Mouse (Mus musculus) forebrain, postnatal 0 days (tissue): ENCODE results near the gene Ap1m1. TPM values are rescaled to one million over a fixed set of nuclear protein-coding genes. Genes with fewer than 3 reads are reported as not detected.

ENCODE experiments used
- ATAC-seq: fragments of 200-750 bp; cut with Nextera tagmentation; 2 replicates; pipeline ENCODE4 v1.8.0; 2017; ENCODE audit warnings: mild to moderate bottlenecking, moderate library complexity
- DNase-seq: peaks from one replicate; pipeline ENCODE4 v3.0.0-alpha.2; 2015
- H3K27ac ChIP-seq: fragments of 300-500 bp; sonication (generic); 2 replicates; pipeline ENCODE4 v1.5.1; 2014; ENCODE audit warnings: low read depth, mild to moderate bottlenecking, antibody characterized with exemption, low read length, moderate library complexity, mixed read lengths
- H3K27me3 ChIP-seq: fragments of 300-500 bp; sonication (generic); 2 replicates; pipeline ENCODE4 v1.6.1; 2014; ENCODE audit warnings: mild to moderate bottlenecking, low read length, mixed read lengths; ENCODE audit not compliant: insufficient read depth
- H3K36me3 ChIP-seq: fragments of 300-500 bp; sonication (generic); 2 replicates; pipeline ENCODE4 v1.6.1; 2014; ENCODE audit warnings: mild to moderate bottlenecking, moderate library complexity; ENCODE audit not compliant: insufficient read depth
- H3K4me1 ChIP-seq: fragments of 300-500 bp; sonication (generic); 2 replicates; pipeline ENCODE4 v1.6.1; 2014; ENCODE audit warnings: antibody characterized with exemption; ENCODE audit not compliant: insufficient read depth
- H3K4me2 ChIP-seq: fragments of 300-500 bp; sonication (generic); 2 replicates; pipeline ENCODE4 v1.6.1; 2014; ENCODE audit warnings: low read depth, mild to moderate bottlenecking, moderate library complexity
- H3K4me3 ChIP-seq: fragments of 300-500 bp; sonication (generic); 2 replicates; pipeline ENCODE4 v1.5.1; 2014; ENCODE audit warnings: low read depth, low read length, mixed read lengths
- H3K9ac ChIP-seq: fragments of 300-500 bp; sonication (generic); 2 replicates; pipeline ENCODE4 v1.6.1; 2014; ENCODE audit warnings: mild to moderate bottlenecking
- H3K9me3 ChIP-seq: fragments of 300-500 bp; sonication (generic); 2 replicates; pipeline ENCODE4 v1.6.1; 2016; ENCODE audit warnings: low read length
- CTCF ChIP-seq: sonication (generic); IDR thresholded peaks from 2 replicates; pipeline ENCODE4 v1.5.1; 2016; ENCODE audit warnings: antibody characterized with exemption, control low read depth, low read depth
- WGBS: fragments of 180-500 bp; shearing (Covaris S2); extraction: QIAGEN DNeasy Blood & Tissue Kit; methylation state at CpG from one replicate; pipeline ENCODE4 v1.1.7; 2014; 5-methylcytosine and 5-hydroxymethylcytosine counted together
- polyA plus RNA-seq: library from polyadenylated mRNA; unstranded; fragments of >200 nt; fragmentation: Nextera tagmentation; extraction: Ambion mirVana; gene quantifications from 2 replicates; pipeline ENCODE4 v1.2.1, GENCODE M21; 2015
- total RNA-seq: library from RNA; depleted of rRNA; stranded (reverse); fragments of >200 nt; gene quantifications from 2 replicates; pipeline ENCODE4 v1.2.3, GENCODE M21; 2014; rRNA removed

The Ap1m1 gene
- total RNA-seq: 74.8 and 76.2 TPM in 2 replicates
- 225 and 243 TPM in 2 replicates for polyA plus RNA-seq

DNA sequence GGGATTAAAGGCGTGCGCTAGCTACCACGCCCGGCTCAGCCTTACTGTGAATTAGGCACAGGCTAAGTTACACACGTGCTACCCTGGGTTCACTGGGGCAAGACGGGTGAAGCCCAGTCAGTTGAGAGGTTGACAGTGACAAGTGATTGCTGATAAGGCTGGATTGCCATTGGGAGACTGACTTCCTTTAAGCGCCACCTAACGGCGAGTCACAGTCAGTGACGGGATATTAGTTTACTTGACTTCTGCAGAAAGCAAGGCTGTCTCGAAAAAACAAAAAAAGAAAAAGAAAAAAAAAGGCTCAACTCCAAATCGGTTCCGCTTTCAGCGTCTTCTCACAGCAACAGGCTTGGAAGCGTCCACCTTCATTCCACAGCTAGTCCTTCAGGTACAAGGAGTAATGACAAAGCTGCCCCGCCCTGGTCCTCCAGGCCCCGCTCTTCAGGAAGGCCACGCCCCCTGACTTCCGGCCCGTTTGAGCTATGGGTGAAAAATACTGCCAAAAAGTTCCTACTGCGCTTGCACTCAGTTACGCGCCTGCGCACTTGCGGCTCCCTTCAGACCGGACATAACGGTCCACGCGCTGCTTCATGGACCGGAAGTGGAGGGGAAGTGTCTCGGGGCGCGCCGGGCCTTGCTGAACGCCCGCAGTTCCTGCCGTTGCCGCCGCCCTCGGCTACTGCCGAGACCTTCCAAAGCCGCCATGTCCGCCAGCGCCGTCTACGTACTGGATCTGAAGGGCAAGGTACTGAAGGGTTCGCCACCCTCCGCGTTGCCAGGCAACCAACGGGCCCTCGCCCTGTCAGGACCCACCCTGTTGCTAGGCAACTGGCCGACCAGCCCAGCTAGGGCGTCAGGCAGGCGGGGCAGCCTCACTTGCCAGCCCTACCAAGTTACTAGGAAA, at the start of gene Ap1m1:
Ap1m1 (plus strand) TSS at position 520 of the 904 bp plus-strand sequence.
- peak; percentile 99 for DNase-seq
- Histone ChIP-seq H3K27ac (peak within 1 kb of the TSS; percentile 87), H3K27me3 (no peaks in the 10 kb centered on the region), H3K4me3 (peak within 1 kb of the TSS; percentile 63), H3K4me2 (peak within 1 kb of the TSS; percentile 78), H3K36me3 (no peaks in the 10 kb centered on the region), H3K9me3 (no peaks in the 10 kb centered on the region), H3K9ac (peak within 1 kb of the TSS; percentile 63), H3K4me1 (peaks cover 11% of the 10 kb centered on the region; the same call in 1 of the 2 replicates)
- WGBS: under 1% methylated on average over 54 of the region's 54 CpGs
- TF ChIP-seq CTCF: peak; percentile 86
- peak; percentile 95 for ATAC-seq

DNA sequence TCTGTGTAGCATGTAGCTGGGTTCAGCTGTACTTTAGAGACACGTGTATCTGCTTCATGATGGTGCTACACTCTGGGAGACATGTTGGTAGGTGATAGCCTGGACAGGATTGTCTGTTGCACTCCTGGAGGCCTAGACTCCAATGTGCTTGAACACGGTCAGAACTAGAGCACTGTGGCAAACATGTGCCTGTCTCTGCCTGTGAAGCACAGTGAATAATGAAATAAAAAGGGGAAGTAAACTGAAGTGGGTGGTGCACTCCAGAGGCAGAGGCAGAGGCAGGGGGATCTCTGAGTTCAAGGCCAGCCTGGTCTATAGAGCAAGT, 49.6 kb upstream of the Ap1m1 start:
- no peaks in the 10 kb centered on the region for H3K36me3 ChIP-seq
- no peak for ATAC-seq
- no peaks in the 10 kb centered on the region for H3K4me1 ChIP-seq
- WGBS: 83% methylated on average over 2 of the region's 2 CpGs
- no peak for DNase-seq
- H3K4me2 ChIP-seq: no peak overlapping the region
- TF ChIP-seq CTCF: no peak
- H3K9ac ChIP-seq: no peak overlapping the region
- no peak overlapping the region for H3K27ac ChIP-seq
- H3K9me3 ChIP-seq: no peaks in the 10 kb centered on the region
- H3K4me3 ChIP-seq: no peak overlapping the region
- H3K27me3 ChIP-seq: no peaks in the 10 kb centered on the region; the same call in 1 of the 2 replicates

DNA sequence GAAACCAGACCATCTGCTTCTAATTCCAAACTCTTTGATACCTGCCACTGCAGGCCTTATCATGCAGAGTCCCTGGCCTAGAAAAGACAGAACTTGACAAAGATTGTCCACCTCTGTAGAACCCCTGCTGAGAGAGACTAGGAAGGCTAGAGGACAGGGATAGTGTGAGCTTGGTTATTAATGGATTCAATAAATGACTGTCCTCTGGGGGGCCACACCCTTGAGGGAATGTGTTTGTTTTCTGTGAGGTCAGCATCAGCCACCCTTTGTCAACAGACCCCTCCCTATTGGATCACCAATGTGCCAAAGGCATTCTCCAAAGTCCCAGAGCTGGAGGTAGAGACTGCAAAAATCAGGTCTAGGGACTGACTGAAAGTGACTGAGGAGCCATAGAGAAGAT, 47.8 kb upstream of the Ap1m1 start:
- ATAC-seq (no peak), DNase-seq (no peak)
- Histone ChIP-seq H3K36me3 (no peaks in the 10 kb centered on the region), H3K27ac (no peak overlapping the region), H3K27me3 (no peaks in the 10 kb centered on the region; the same call in 1 of the 2 replicates), H3K4me3 (no peak overlapping the region), H3K4me2 (no peak overlapping the region), H3K9me3 (no peaks in the 10 kb centered on the region), H3K9ac (no peak overlapping the region), H3K4me1 (no peaks in the 10 kb centered on the region)
- TF ChIP-seq CTCF: no peak

DNA sequence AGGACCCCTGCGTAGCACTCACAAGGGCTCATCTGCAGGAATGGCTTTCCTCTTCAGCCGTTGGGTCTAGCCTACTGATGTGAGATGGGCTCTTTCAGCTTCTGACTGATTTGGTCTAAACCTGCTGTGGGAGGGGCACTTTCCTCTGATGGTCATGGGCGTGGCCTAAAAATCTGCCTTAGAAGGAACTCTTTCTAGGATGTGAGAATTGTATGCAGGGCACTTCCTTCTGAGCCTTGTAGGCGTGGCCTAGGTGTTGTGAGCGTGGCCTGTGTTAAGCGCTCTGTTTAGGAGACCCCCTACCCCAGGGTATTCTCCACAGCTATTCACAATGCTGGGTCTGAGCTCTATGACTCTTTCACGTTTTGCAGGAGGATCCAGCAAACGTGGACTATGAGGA, 41.8 kb upstream of the Ap1m1 start:
- Histone ChIP-seq H3K4me2 (no peak overlapping the region), H3K4me1 (no peaks in the 10 kb centered on the region), H3K9me3 (peaks cover 4% of the 10 kb centered on the region; the same call in 1 of the 2 replicates), H3K9ac (no peak overlapping the region), H3K4me3 (no peak overlapping the region), H3K27me3 (no peaks in the 10 kb centered on the region; the same call in 1 of the 2 replicates), H3K27ac (no peak overlapping the region), H3K36me3 (no peaks in the 10 kb centered on the region)
- no peak for DNase-seq
- 63% methylated on average over 8 of the region's 8 CpGs for WGBS
- no peak for TF ChIP-seq CTCF
- no peak for ATAC-seq

DNA sequence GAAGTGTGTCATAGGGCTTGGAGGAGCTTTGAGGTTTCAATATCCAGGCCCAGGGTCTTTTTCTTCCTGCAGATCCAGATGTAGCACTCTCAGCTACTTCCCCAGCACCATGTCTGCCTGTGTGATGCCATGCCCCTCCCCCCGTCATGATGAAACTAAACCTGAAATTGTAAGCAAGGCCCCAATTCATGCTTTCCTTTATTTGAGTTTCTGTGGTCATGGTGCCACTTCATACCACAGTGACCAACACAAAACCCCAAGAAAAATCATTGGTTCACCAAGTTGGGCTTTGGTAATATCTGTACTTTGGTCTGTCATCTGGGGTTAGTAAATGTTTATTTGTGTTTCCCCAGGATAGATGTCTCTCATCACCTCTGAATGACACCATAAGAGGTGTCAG, 31.2 kb upstream of the Ap1m1 start:
- 76% methylated on average over 1 of the region's 1 CpGs for WGBS
- no peaks in the 10 kb centered on the region for H3K9me3 ChIP-seq
- H3K27ac ChIP-seq: no peak overlapping the region
- H3K4me2 ChIP-seq: no peak overlapping the region
- DNase-seq (no peak), ATAC-seq (no peak)
- no peaks in the 10 kb centered on the region for H3K4me1 ChIP-seq
- H3K4me3 ChIP-seq: no peak overlapping the region
- no peaks in the 10 kb centered on the region; the same call in 1 of the 2 replicates for H3K27me3 ChIP-seq
- H3K36me3 ChIP-seq: no peaks in the 10 kb centered on the region
- no peak for TF ChIP-seq CTCF
- H3K9ac ChIP-seq: no peak overlapping the region

DNA sequence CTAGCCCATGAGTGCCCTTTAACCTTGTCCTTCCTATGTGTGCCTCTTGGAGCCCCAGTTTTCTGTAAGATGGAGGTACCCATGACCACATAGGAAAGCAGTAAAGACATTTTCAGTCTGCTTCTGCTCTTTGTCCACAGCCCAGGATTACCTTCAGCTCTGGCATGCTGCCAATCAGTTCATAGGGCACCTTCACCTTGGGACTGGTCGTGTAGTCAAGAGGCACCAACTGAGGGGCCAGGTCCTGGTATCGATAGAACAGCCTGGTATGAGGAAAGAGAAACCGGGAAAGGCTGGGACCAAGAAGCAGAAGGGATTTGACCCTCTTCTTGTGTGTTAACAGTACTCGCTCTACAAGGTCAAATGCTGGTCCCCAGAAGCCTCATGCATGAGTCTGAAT, 29.6 kb upstream of the Ap1m1 start:
- no peak overlapping the region for H3K4me2 ChIP-seq
- ATAC-seq (no peak), DNase-seq (no peak)
- H3K27me3 ChIP-seq: peaks cover 4% of the 10 kb centered on the region
- no peak for TF ChIP-seq CTCF
- no peak overlapping the region for H3K4me3 ChIP-seq
- no peak overlapping the region for H3K27ac ChIP-seq
- no peak overlapping the region for H3K9ac ChIP-seq
- H3K9me3 ChIP-seq: no peaks in the 10 kb centered on the region
- H3K4me1 ChIP-seq: no peaks in the 10 kb centered on the region
- no peaks in the 10 kb centered on the region for H3K36me3 ChIP-seq
- whole genome bisulfite sequencing: 79% methylated on average over 4 of the region's 4 CpGs

DNA sequence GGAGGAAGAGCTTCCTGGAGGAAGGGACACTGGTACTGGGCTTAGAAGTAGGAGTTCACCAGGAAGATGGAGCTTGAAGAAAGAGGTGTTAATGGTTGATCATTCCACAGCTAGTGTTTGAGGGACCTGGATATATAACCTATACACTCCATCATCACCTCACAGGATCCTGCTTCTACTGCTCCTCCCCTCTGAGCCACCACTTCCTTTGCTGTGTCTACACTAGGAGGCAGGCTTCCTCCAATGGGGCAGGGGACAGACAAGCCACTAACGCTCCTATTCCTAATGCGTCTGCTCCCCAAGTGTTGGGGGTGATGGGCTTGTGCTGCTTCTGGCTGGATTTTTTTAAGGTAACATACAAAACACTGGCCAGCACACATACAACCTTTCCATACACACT, 29.1 kb upstream of the Ap1m1 start:
- H3K4me1 ChIP-seq: no peaks in the 10 kb centered on the region
- H3K9ac ChIP-seq: no peak overlapping the region
- H3K36me3 ChIP-seq: no peaks in the 10 kb centered on the region
- WGBS: 65% methylated on average over 2 of the region's 2 CpGs
- no peak overlapping the region for H3K4me2 ChIP-seq
- no peaks in the 10 kb centered on the region for H3K9me3 ChIP-seq
- no peak overlapping the region for H3K27ac ChIP-seq
- peaks cover 4% of the 10 kb centered on the region for H3K27me3 ChIP-seq
- H3K4me3 ChIP-seq: no peak overlapping the region
- ATAC-seq: no peak
- TF ChIP-seq CTCF: no peak
- DNase-seq: no peak
